Mouse (Mus musculus) mesoderm, embryonic 11.5 days (tissue): ENCODE data around the gene Srebf2.
A peak's percentile ranks its signal among the peaks of the same experiment; 100 is the strongest.

ENCODE experiments used
- DNase-seq: peaks from one replicate; pipeline ENCODE4 v3.0.0-alpha.2; 2012; ENCODE audit warnings: low read depth, low spot score

Gene Srebf2

DNA sequence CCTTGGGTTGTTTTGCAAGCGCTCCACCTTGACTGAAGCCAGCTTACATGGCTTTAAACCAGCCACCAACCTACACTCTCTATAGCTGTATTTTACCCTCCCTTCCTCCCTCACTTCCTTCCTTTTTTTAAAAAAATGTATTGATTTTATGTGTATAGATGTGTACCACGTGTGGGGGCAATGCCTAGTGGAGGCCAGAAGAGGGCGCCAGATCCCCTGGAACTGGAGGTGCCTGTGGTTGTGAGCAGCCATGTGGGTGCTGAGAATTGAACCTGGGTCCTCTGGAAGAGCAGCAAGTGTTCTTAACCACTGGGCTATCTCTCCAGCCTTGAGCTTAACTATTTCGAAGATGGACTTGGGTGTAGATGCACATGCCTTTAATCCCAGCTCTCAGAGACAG is 35.3 kb downstream of the Srebf2 start:
- no peak for DNase-seq

DNA sequence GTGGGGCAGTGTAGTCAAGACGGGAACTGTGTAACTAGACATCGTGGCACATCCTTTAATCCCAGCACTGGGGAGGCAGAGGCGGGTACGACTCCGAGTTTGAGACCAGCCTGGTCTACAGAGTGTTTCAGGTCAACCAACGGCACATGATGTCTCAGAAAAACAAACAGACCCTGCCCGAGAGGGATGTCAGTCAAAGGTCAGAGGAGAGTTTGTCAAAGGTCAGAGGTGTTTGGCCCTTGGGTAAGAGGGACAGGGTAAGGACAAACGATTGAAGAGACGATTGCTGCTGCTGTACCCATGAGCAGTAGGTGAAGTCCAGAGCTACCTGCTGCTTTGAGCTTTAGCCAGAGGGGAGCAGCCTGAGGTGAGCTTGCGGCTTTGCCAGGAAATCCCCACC is 36.6 kb downstream of the Srebf2 start:
- no peak for DNase-seq

DNA sequence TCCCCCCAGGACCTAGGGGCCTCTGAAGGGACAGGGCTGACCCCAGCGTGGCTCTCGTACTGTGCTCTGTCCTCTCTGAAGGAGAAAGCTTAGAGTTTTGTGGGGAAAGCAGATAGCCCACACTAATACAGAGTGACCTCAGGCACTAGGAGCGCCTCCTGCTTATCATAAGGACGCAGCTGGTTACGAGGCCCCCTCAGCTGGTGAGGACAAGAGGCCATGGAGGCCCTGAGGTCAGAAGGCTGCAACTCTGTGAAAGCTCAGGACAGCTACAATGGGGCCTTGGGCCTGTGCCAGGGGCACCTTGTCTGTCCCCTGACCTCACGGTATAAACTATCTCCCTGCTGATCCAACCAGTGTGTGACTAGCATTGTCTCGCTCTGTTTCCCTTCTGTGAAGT is 37.2 kb downstream of the Srebf2 start:
- DNase-seq = no peak

DNA sequence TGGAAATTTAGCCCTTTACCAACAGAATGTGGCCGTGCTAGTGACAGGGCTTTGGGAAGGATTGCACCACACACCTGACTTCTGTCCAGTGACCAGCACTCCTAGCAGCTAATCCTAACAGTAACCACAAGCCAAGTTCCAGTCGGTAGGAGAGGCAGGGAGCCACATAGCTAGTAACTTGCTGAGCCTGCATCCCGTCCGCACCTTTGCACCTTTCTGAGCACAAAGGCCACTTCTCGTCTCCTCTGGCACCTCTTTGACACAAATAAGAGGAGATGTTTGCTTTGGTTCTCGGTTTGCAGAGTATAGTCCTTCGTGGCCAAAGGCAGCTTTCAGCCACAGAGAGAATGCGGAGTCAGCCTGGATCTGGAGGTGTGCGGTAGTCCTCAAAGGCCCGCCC is 37.7 kb downstream of the Srebf2 start:
- DNase-seq = no peak

DNA sequence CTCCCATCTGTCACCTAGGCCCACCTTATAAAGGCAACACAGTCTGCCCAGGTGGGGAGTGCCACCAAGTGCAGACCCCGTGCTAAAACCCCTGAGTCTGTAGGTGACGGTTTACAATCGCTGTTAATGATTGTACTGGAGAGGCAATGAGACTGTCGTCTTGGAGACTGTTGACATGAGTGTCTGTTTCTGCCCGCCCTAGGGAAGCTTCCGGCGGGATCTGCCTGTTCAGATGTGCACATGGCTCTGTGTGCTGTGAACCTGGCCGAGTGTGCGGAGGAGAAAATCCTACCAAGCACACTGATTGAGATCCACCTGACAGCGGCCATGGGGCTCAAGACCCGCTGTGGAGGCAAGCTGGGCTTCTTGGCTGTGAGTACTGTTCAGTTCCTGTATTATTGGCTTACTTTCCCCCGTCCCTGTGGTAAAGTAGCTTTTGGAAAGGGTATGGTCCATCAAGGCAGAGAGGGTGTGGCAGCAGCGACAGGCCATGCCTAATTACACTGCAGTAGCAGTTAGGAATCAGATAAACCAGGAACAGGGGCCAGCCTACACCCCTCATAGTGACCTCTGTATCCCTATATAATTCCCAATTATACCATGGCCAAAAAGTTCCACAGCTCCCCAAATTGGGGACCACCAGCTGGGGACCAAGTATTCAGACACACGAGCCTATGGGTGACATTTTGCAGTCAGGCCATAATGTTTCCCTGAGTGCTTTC is 38.2 kb downstream of the Srebf2 start:
- DNase-seq = no peak

DNA sequence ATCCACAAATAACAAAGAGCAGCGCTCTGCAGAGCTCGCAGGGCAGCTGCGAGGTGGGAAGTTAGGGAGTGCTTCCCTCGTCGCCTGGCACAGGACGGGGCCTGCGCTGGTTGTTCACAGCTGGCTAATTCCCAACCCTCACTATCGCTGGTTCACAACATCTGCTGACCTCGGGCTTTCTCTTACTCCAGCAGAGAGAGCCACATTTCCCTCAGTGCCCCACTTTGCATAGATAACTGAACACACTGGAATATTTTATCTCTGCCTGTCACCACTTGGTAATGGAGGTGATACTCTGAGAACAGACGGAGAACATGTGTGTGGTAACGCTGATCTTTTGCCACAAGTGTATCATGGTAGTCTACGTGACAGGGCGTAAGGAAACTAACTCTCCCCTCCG is 39.1 kb downstream of the Srebf2 start:
- no peak for DNase-seq

DNA sequence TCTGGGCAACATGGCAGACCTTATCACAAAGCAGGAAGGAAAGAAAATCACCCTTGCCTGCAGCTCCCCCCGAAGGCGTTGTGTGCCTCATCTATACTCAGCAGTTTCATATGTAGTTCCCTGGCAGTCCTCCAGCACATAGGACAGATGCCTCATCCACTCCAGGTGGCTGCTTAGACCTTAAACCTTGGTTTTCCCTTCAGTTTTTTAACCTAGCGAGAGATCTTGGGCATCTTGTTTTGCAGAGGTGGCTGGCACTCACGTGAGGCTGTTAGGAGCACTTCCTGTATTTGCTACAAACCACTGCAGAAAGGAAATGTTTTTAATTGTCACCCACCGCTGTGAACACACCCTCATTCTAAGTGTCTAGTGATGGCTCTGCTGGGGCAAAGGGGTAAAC is 40.0 kb downstream of the Srebf2 start:
- DNase-seq = no peak

DNA sequence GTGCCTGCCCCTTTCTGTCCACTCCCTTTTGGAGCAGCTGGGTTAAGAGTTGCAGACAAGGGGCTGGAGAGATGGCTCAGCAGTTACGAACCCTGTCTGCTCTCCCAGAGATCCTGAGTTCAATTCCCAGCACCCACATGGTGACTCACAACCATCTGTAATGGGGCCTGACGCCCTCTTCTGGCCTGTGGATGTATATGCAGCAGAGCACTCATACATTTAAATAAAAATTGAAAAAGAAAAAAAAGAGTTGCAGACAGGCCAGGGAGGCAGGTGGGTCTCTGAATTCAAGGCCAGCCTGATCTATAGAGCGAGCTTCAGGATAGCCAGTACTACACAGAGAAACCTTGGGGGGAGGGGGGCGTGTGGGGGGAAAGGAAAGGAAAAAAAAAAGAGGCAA is 40.4 kb downstream of the Srebf2 start:
- no peak for DNase-seq

DNA sequence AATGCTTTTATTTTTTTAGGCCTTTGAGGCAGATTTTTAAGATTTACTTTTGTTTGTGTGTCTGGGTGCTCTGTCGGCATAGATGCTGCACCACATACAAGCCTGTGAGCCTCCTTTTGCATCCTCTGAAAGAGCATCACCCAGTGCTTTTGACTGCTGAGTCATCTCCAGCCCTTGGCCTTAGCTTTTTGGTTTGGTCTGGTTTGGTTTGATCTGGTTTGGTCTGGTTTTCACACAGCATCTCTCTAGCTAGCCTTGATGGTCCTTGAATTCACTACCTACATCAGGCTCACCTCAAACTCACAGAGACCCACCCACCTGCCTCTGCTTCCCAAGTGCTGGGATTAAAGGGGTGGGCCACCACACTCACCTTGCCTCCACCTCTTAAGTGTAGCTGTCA is 40.9 kb downstream of the Srebf2 start:
- DNase-seq = no peak

DNA sequence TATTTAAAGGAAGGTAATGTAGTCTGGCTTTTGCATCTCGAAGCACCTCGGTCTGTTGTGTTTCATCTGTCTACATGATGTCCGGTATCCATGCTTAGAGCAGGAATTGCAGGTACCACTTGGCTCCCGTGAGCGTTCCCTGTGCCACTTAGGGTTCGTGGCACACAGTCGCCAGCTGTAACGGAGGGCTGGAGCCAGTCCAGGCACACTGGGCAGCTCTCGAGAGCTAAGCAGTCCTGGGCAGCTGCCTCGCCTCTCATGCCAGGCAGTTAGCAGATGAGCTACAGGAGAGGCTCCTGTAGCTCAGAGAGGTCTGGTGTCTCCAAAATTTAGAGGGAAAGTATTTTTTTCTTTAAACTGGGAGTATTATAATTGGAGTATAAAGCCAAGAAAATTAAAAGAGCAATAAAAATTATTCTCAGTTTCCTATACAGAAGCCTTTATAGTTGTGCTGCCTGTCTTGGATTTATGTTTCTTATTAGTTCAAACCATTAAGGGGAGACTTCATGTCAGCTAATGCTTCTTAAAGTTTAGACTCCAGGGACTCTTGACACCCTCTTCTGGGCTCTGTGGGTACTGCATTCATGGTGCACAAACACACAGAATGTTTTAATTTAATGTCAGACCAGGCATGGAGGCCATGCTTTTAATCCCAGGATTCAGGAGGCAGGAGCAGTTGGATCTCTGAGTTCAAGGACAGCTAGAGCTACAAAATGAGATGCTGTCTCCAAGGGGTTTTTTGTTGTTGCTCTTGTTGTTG is 41.7 kb downstream of the Srebf2 start:
- peak; percentile 45 for DNase-seq

DNA sequence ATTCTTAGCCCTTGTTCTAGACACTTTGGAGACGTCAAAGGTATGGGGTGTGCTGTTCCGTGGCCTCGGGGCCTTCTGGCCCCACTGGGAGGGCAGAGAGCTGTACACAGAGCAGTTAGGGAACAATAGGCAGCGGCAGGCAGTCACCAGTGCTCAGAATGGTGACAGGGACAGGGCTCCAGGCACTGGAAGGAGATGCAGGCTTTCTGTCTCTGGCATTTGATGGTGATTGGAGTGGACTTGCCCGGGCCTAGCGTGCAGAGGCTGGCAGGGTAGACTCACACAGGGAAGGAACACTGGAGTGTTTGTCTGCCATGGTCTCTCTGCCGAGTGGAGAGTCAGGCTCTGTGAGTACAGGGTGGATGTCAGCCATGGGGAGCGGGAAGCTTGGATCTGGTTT is 45.6 kb downstream of the Srebf2 start:
- DNase-seq = no peak

DNA sequence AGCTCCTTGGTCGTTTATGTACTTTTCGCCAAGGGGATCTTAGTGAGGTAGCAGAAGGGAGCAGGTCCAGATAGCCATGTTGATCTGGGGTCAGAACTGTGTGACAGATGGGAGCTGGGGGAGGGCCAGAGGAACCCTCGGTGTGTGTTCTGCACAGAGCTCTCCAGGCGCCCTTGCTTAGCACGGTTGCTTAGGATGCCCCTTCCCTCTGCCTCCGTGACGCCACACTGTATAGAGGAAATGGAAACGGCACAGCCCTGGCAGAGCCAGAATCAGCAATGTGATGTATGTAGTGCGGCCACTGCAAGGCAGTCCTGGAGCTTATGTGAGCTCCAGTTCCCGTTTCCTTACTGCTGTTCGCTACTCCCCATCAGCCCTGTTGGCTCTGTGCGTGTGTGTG is 49.3 kb downstream of the Srebf2 start:
- DNase-seq = no peak

DNA sequence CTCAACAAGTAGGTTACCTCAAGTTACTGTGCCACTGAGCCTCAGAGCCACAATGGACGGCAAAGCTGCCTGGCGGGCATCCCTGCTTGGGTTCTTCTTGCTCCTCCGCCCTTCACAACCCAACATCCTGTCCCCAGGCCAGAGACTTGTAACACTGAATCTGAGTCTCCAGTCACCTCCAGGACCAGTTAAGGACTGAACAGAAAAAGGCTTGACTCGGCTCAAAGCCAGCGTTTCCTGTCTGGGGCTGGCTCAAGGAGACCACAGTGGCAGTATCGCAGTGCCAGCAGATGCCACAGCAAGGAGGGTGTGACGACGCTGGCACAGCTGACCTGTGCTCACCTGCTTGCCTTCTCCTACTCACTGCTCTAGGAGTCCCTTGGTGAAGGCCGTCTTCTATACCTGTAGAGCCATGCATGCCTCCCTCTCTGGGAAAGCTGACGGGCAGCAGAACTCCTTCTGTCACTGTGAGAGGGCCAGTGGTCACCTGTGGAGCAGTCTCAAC is 50.3 kb downstream of the Srebf2 start:
- no peak for DNase-seq

DNA sequence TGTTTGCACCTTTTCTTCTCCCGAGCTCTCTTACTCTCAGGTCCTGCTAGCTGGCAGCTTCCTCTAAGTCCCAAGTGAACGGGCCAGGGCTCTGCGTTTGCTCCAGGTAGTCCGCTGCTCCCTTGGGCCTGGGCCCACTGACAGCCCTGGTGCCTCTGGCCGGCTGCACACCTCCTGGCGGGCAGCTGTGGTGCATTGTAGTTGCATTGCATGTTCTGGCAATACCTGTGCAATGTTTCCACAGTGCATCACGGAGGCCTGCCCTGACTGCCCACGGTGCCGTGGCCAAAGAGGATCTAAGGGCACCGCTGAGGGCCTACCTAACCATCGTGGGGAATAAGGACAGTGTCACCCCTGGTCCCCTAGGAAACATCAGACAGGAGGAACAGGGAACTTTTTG is 51.0 kb downstream of the Srebf2 start:
- no peak for DNase-seq

DNA sequence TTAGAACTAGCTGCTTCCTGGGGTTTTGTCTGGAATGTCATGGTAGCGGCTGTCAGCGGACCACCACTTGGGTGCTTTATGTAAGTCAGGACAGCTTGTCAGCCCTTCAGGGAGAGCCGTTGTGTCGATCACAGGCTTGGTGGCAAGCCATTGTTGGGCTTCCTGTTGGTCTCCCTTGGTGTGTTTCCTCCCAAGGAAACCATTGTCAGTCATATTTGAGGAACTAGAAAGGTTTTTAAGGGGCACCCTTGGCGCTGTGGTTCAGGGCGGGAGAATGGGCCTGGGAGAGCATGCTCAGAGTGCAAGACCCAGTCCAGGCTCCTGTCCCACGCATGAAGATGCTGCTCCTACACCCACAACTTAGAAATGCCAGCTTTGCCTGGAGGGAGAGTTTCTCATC is 51.4 kb downstream of the Srebf2 start:
- no peak for DNase-seq

DNA sequence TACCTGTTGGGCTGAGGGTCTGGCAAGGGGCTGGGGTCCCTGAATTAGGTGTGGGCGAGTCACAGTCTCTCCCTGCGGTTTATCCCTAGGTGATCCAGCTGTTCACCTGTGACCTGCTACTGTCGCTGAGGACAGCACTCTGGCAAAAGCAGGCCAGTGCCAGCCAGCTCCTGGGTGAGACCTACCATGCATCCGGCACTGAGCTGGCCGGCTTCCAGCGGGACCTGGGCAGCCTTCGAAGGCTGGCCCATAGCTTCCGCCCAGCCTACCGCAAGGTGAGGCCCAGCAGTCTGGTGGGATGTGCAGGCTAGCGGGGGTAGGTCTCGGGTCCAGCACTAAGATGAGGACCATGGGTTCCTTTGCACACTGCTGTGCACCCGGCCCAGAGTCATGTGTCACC is 52.6 kb downstream of the Srebf2 start:
- DNase-seq = no peak

DNA sequence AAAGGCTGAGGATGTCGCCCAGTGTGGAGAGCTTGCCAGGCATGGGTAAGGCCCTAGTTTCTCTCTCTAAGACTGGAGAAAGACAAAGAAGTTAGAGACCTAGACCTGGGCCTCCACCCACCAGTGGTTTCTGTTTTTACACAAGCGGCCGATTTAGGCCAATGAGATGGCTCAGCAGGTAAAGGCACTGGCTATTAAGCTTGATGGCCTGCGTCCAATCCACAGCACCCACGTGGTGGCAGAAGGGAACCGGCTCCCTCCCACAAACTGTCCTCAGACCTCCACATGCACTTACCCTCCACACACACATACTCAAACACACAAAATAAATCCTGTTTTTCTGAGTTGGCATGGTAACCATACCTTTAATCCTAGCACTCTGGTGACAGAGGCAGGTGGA is 55.1 kb downstream of the Srebf2 start:
- no peak for DNase-seq

DNA sequence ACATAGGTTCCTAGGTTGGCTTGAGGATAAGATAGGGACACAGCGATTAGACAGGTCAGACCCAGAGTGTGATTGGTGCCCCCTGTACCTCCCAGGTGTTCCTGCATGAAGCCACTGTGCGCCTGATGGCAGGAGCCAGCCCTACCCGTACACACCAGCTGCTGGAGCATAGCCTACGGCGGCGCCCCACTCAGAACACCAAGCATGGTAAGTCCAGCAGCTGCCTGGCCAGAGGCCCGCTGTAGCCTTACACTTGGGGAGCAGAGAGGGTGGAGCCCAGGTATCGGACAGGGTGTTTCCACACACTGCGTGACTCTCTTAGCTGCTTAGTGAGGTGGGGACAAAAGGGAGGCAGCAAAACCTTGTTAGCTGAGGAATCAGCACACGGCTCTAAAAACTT is 56.1 kb downstream of the Srebf2 start:
- no peak for DNase-seq

DNA sequence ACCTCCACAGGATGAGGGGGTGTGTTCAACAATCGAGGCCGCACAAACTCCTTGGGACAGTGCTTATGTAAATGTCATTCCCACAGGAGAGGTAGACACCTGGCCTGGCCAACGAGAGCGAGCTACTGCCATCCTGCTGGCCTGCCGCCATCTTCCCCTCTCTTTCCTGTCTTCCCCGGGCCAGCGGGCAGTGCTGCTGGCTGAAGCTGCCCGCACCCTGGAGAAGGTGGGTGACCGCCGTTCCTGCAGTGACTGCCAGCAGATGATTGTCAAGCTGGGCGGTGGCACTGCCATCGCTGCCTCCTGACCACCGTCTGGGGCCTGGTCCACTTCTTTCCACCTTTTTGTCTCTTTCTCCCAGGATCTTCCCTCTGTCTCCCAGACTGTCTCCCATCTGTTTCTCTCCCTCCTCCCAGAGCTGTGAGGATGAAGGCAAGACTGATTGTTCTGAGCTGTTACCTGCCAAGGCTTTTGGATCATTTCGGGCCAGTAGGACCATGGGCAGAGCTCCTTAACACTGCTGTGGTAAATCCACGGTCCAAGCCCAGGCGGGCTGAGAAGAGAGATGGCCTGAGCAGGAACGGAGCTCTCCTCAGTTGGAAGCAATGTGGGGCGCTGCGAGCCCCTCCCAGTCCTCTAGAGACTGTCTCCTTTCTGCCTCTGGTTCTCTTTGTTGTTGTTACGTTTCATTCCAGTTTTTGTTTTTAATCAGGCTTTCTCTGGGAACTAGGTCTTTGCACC is 56.8 kb downstream of the Srebf2 start:
- no peak for DNase-seq

DNA sequence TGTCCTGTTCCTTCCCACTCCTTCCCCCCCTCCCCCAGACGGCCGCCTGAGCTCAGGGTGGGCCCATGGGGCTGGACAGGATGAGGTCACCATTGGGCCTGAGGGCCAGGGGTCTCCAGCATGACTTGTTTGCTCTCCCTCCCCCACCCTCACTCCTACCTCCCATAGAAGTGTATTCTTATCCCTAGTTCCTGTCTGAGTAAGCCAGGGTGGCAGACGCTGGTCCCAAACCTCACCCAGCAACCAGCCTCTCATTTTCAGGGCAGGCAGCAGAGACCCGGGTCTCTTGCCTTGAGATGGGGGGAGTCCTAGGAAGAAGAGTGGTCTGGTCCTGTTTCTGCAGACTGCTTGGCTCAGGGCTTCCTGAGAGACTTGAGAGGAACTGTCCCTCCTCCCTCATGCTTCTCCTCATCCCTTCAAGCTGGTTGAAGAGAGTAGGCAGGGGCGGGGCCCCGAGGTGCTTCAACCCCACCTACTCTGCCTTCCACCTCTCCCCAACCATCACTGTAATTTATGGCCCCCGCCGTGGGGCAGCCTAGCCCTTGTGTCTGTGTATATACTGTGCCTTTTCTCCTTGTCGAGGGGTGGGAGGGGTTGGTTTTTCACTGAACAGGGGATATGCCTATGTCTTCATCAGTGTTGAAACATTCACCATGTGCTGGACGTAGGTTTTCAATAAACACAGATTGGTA is 57.8 kb downstream of the Srebf2 start:
- no peak for DNase-seq

DNA sequence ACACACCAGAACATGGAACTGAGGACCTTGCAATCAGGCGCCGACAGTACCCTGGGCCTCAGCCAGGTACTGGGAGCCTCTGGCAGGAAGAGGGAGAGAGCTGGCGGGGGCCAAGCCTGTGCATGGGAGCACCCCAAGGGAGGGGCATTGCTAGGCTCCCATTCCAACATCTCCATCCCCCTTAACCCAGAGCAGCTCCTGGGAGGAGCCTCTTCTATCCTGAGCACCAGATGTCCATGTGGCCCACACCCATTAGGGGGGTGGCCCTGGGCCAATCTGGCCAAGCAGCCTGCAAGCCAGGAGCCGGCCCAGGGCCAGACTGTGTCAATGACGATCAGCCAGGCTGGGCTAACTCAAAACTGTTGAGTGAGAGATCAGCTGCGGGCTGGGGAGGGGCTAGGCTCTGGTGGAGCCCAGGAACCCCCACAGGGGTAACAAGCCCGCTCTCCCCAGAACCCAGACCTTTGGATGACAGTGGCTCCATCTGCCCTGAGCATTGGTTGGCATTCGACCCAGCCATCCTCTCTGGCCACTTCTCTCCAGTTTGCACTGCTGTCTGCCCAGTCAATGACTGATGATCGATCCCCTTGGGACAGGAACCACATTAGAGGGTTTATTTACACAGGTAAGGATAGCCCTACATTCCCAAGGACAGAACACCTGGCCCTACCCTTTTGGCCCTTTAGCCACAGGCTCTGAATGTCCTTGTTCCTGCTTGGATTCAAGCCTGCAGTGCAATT is 59.6 kb downstream of the Srebf2 start:
- DNase-seq = no peak
